Mouse (Mus musculus) heart, adult 18-20 months (tissue): ENCODE data around the gene Olfr324. TPM values are rescaled to one million over a fixed set of nuclear protein-coding genes. Genes with fewer than 3 reads are reported as not detected.

ENCODE experiments used
- DNase-seq, 2 experiments: peaks; one replicate each; pipeline ENCODE4 v3.0.0; 2021 to 2022; ENCODE audit warnings: mixed read lengths in 1 of 2
- total RNA-seq, 2 experiments: library from RNA; stranded (reverse); gene quantifications; 2 replicates each; pipeline ENCODE4 v1.2.3; 2021

The Olfr324 gene
- total RNA-seq, 2 experiments from 2014 or later, result not detected

DNA sequence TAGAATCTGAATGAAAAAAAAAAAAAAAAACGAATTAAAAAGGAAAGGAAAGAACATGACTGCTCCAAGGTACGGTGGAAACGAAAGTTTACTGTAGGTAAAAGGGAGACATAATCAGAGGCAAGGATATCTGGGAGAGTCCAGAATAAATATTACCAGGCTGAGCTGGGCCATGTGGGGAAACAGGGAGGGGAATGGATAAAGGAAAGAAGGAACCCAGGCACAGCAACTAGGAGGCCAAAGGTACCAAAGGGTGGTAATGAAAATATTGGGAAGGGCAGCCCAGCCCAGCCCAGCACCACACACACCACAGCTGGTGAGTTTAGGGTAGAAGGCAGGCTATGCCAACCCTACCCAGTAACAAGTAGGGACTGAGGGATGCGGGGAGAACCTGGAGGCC lies 40.0 kb downstream of the Olfr324 start:
- DNase-seq, result no peak

DNA sequence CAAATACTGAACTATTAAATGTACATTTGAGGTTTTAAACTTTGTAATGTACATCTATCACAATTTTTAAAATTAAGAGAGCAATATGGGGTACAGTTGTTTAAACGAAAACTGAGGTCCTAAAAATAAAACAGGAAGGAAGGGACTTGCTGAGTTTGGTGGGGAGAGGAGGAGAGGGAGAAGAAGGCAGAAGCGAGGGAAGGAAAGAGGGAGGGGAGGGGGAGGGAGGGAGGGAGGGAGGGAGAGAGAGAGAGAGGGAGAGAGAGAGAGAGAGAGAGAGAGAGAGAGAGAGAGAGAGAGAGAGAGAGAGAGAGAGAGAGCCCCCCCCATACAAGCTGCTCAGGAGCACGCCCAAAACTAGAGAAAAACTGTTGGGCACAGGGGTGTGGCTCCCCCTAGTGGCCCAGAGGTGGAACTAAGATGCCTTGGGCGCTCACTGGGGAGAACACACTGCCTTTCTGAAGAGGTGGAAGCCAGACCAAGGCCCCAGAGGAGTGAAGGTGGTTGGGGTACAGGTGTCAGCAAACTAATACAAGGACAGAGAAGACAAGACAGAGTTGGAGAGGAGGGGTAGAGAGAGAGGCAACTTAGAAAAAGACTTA lies 41.6 kb downstream of the Olfr324 start:
- peak; percentile 53 to 67 for DNase-seq

DNA sequence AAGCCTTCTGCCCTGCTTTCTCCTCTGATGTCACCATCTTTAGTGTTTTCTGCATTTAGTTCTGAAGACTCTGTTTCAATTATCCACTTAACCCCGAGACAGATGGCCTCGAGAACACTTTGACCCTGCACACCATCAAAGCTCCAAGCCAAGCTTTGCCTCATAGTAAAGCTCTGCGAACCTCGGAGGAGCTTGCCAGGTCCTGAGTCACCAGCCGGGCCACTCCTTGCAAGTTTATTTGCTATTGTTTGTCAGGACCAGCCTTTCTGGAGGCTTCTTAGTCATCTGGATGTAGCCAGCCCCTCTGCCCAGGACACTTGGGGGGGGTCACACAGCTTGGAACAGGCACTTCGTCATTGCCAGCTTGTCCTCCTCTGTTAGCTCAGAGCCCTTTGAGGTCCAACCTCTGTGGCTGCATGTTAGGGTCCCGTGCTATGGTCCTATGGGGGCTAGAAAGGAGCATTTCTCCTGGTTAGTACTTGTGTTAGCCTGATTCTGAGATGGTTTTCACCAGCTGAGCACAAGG lies 43.3 kb downstream of the Olfr324 start:
- DNase-seq, result peak in 1 of 2 experiments; percentile 32

GRCm38 (mm10) chr11:58640272-58640867 lies 45.5 kb downstream of the Olfr324 start, which contains the start of gene Trim58:
Trim58 (plus strand) TSS chr11:58640465.
- no peak for DNase-seq

DNA sequence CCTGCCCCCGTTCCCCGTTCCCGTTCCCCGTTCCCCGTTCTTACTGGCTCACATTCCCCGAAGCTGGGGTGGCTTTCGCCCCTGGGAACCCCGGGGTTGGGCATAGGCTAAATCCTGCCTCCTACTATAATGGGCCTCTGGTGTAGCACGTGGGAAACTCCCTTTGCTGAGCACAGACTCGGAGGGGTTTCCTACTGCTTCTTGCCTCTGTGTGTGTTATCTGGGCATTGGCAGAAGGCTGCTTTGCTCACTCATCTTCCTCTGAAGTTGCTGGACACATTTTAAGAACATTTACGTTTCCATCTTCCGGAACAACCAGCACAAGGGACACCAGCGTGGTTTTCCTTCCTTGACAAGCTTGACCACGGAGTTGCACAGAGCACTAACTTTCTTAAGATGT lies 46.1 kb downstream of the Olfr324 start:
- no peak for DNase-seq

GRCm38 (mm10) chr11:58641638-58642358 lies 46.9 kb downstream of the Olfr324 start:
- DNase-seq, result no peak

DNA sequence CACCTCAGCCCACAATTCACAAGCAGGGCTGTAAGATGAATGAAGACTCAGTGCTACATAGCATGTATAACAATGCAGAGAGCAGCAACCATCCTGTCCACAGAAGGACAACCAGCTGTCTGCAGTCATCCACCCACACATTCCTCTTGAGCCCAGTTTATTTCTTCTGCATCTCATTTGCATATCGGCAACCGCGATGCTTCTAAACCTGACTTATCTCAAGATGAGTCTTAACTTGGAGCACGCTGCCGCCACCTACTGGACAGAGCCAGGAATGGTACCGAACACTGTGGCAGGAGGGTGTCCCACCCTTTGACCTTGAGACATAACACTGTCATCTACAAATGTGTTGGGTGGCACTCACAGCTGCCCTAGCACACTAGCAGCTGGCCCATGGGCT lies 48.4 kb downstream of the Olfr324 start:
- DNase-seq, result peak in 1 of 2 experiments; percentile 45

Other genes with a start within 250 kb of the Olfr324 start
- not detected for gene Lypd8, start 216.1 kb upstream of the Olfr324 start, total RNA-seq
- not detected for gene 1810065E05Rik, start 174.0 kb upstream of the Olfr324 start, total RNA-seq
- not detected for gene Gm12253, start 162.6 kb upstream of the Olfr324 start, total RNA-seq
- gene Lypd9, start 142.2 kb upstream of the Olfr324 start, total RNA-seq, result not detected
- gene Olfr30, start 132.8 kb upstream of the Olfr324 start, total RNA-seq, result not detected
- not detected for gene Olfr332, start 102.6 kb upstream of the Olfr324 start, total RNA-seq
- not detected for gene Olfr331, start 92.5 kb upstream of the Olfr324 start, total RNA-seq
- not detected for gene Olfr330, start 60.3 kb upstream of the Olfr324 start, total RNA-seq
- gene Olfr329-ps, start 48.7 kb upstream of the Olfr324 start, total RNA-seq, result not detected
- gene Olfr328, start 39.5 kb upstream of the Olfr324 start, total RNA-seq, result under 1 TPM in 1 of 2 experiments, not detected in 1; 0.10 TPM
- gene Olfr224, start 24.6 kb upstream of the Olfr324 start, total RNA-seq, result not detected
- gene Olfr325, start 17.4 kb upstream of the Olfr324 start, total RNA-seq, result not detected
- 1 to 10 TPM; 2.7 to 4.9 TPM for gene 2210407C18Rik, start 21.0 kb downstream of the Olfr324 start, total RNA-seq
- not detected for gene Olfr323, start 35.4 kb downstream of the Olfr324 start, total RNA-seq
- not detected for gene Trim58, start 45.4 kb downstream of the Olfr324 start, total RNA-seq
- gene Olfr322, start 63.7 kb downstream of the Olfr324 start, total RNA-seq, result not detected
- not detected for gene Olfr320, start 86.0 kb downstream of the Olfr324 start, total RNA-seq
- gene Olfr319, start 104.0 kb downstream of the Olfr324 start, total RNA-seq, result not detected
- not detected for gene Olfr318, start 128.9 kb downstream of the Olfr324 start, total RNA-seq
- gene Olfr317, start 144.1 kb downstream of the Olfr324 start, total RNA-seq, result not detected
- gene Olfr316, start 157.6 kb downstream of the Olfr324 start, total RNA-seq, result not detected
- not detected for gene Olfr315, start 178.1 kb downstream of the Olfr324 start, total RNA-seq
- not detected for gene Olfr314, start 187.8 kb downstream of the Olfr324 start, total RNA-seq
- not detected for gene Fam183b, start 206.8 kb downstream of the Olfr324 start, total RNA-seq
- not detected for gene Olfr313, start 219.9 kb downstream of the Olfr324 start, total RNA-seq
- gene Olfr312, start 234.1 kb downstream of the Olfr324 start, total RNA-seq, result not detected
- not detected for gene Olfr311, start 244.1 kb downstream of the Olfr324 start, total RNA-seq